ENCODE assay signal across 9 mouse cellular contexts in the genomic region with DNA sequence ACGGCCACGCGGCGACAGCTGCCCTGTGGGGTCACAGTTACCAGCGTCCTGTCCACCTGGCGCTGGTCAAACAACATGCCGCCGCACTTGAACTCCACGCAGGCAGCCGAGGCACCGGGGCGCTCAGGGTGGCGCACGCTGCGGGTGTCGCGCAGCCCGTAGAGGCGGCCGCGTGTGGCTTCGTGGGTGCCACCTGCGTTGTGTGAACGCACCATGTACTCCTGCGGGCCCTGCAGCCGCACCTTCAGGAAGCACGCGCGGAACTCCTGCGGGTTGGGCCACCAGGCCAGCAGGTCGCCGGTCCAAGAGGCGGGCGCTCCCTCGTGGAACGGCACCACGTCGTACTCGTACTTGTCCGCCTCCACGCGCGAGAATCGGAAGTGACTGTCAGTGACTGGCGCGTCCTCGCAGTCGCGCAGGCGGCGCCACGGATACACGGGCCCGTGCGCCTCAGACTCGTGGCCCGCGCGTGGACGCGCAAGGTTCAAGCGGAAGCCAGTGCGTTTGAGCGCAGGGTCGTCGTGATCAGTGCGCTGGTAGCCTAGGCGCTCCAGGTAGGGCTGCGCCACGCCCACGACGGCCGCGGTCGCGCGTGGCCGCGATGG. TPM values are rescaled to one million over a fixed set of nuclear protein-coding genes. Genes with fewer than 3 reads are reported as not detected.
A peak's percentile ranks its signal among the peaks of the same experiment; 100 is the strongest.
DNase-seq lines count a peak whose midpoint lies in the region; ATAC-seq and TF ChIP-seq lines count a peak whose summit lies in the region.
"Had no signal": no experiment of that assay in that cellular context is flagged by ENCODE, and none has a peak within 500 bp of the region (broad histone marks: within the 10 kb centered on the region; RNA-seq: fewer than 3 reads in every experiment).

No protein-coding gene starts in this region.

- no peak for ATAC-seq in embryonic facial prominence, embryonic 14.5 days (ENCODE audit: low read depth)
- peak; percentile 2; the same call in 1 of the 2 replicates for ATAC-seq in intestine, embryonic 14.5 days (replicated peaks; ENCODE audit: low FRiP score, low TSS enrichment, low read depth)
- ATAC-seq in midbrain, postnatal 0 days (ENCODE audit: low FRiP score) = peak; percentile 31

- no peak for DNase-seq in layer of hippocampus, adult 2 months (ENCODE audit: low spot score in 2 of 2)
- no peak for DNase-seq in layer of hippocampus, postnatal 14 days (ENCODE audit: low spot score in 2 of 2)
- no peak for DNase-seq in embryonic facial prominence, embryonic 14.5 days (ENCODE audit: low spot score)
- DNase-seq in intestine, embryonic 14.5 days (ENCODE audit: low spot score) = no peak
- DNase-seq in midbrain, postnatal 0 days (ENCODE audit: low spot score) = no peak
- no peak for DNase-seq in thymus, adult 18-20 months
- DNase-seq in thymus, postnatal 14 days = no peak
- DNase-seq in c-Kit-positive CD71-positive TER-119-positive erythroid progenitor cells, embryonic 14.5 days (ENCODE audit: low spot score) = no peak

- H3K27me3 ChIP-seq in embryonic facial prominence, embryonic 14.5 days (replicated peaks; ENCODE audit: control insufficient read depth, insufficient read depth, low read length) = peaks cover 81% of the 10 kb centered on the region
- H3K27me3 ChIP-seq in intestine, embryonic 14.5 days (replicated peaks; ENCODE audit: control insufficient read depth, insufficient read depth, low read length) = peaks cover 87% of the 10 kb centered on the region
- H3K27me3 ChIP-seq in midbrain, postnatal 0 days (ENCODE audit: insufficient read depth, low read length) = peaks cover 70% of the 10 kb centered on the region

- H3K4me1 ChIP-seq in embryonic facial prominence, embryonic 14.5 days (ENCODE audit: control insufficient read depth, insufficient read depth, low read length) = peaks cover 4% of the 10 kb centered on the region; the same call in 1 of the 2 replicates
- H3K4me1 ChIP-seq in intestine, embryonic 14.5 days (replicated peaks; ENCODE audit: control insufficient read depth, insufficient read depth, low read length) = peaks cover 4% of the 10 kb centered on the region; the same call in 1 of the 2 replicates
- peaks cover 6% of the 10 kb centered on the region; the same call in 1 of the 2 replicates for H3K4me1 ChIP-seq in midbrain, postnatal 0 days (ENCODE audit: insufficient read depth, low read length)

- no peak overlapping the region for H3K27ac ChIP-seq in layer of hippocampus, adult 2 months
- no peak overlapping the region for H3K27ac ChIP-seq in embryonic facial prominence, embryonic 14.5 days (replicated peaks; ENCODE audit: low read depth, low read length)
- H3K27ac ChIP-seq in intestine, embryonic 14.5 days (ENCODE audit: low read depth) = no peak overlapping the region
- no peak overlapping the region for H3K27ac ChIP-seq in midbrain, postnatal 0 days (ENCODE audit: low read depth, low read length)

- no peaks in the 10 kb centered on the region for H3K9me3 ChIP-seq in embryonic facial prominence, embryonic 14.5 days (ENCODE audit: control insufficient read depth, low read length)
- no peaks in the 10 kb centered on the region; the same call in 1 of the 2 replicates for H3K9me3 ChIP-seq in intestine, embryonic 14.5 days (ENCODE audit: control insufficient read depth, low read length)
- H3K9me3 ChIP-seq in midbrain, postnatal 0 days (ENCODE audit: low read length) = no peaks in the 10 kb centered on the region

- no peaks in the 10 kb centered on the region for H3K36me3 ChIP-seq in embryonic facial prominence, embryonic 14.5 days (ENCODE audit: control insufficient read depth, insufficient read depth, low read length)
- no peaks in the 10 kb centered on the region for H3K36me3 ChIP-seq in intestine, embryonic 14.5 days (ENCODE audit: control insufficient read depth, insufficient read depth, low read length)
- H3K36me3 ChIP-seq in midbrain, postnatal 0 days (ENCODE audit: insufficient read depth, low read length) = no peaks in the 10 kb centered on the region

- peak overlapping the region; percentile 61 for H3K4me2 ChIP-seq in embryonic facial prominence, embryonic 14.5 days (ENCODE audit: low read depth, low read length)
- peak overlapping the region; percentile 53 for H3K4me2 ChIP-seq in intestine, embryonic 14.5 days (ENCODE audit: low read length)
- H3K4me2 ChIP-seq in midbrain, postnatal 0 days (ENCODE audit: low read depth, low read length, poor library complexity, severe bottlenecking) = peak overlapping the region; percentile 49

- TF ChIP-seq CTCF in layer of hippocampus, adult 2 months (conservative IDR thresholded peaks at IDR 0.05) = no peak
- no peak for TF ChIP-seq CTCF in midbrain, postnatal 0 days (IDR thresholded peaks at IDR 0.05)

- H3K9ac ChIP-seq in embryonic facial prominence, embryonic 14.5 days (ENCODE audit: low read depth, low read length) = peak overlapping the region; percentile 54
- H3K9ac ChIP-seq in intestine, embryonic 14.5 days (ENCODE audit: low read length) = peak overlapping the region; percentile 11; the same call in 1 of the 2 replicates
- H3K9ac ChIP-seq in midbrain, postnatal 0 days (replicated peaks; ENCODE audit: low read length, poor library complexity, severe bottlenecking) = 0 out of 2 replicates have a peak overlapping the region, but pooled peaks have one; percentile 44

- WGBS in embryonic facial prominence, embryonic 14.5 days = 23% methylated on average over 48 of the region's 79 CpGs
- 23% methylated on average over 73 of the region's 79 CpGs for WGBS in intestine, embryonic 14.5 days
- WGBS in midbrain, postnatal 0 days = 21% methylated on average over 79 of the region's 79 CpGs

- H3K4me3 ChIP-seq in layer of hippocampus, adult 2 months = peak overlapping the region; percentile 50
- peak overlapping the region; percentile 44 for H3K4me3 ChIP-seq in embryonic facial prominence, embryonic 14.5 days (ENCODE audit: low read depth, low read length)
- peak overlapping the region; percentile 41 for H3K4me3 ChIP-seq in intestine, embryonic 14.5 days (ENCODE audit: low read depth, low read length)
- H3K4me3 ChIP-seq in midbrain, postnatal 0 days (ENCODE audit: low read depth, low read length) = peak overlapping the region; percentile 38

RNA-seq across cellular contexts. Expression of gene Cilp2, which starts 6.1 kb away (rescaled TPM):
- under 1 TPM; 0.69 to 0.72 TPM for total RNA-seq in layer of hippocampus, adult 2 months (2021)
- 1 to 10 TPM; 1.6 to 2.4 TPM for total RNA-seq in layer of hippocampus, postnatal 14 days (2021)
- 1.1 and 1.3 TPM in 2 replicates for polyA plus RNA-seq in embryonic facial prominence, embryonic 14.5 days (2014; fragmentation: Nextera tagmentation; extraction: Ambion mirVana)
- polyA plus RNA-seq in intestine, embryonic 14.5 days (2014; fragmentation: Nextera tagmentation; extraction: Ambion mirVana) = 0.44 and 0.57 TPM in 2 replicates
- 12.0 and 14.9 TPM in 2 replicates for total RNA-seq in midbrain, postnatal 0 days (2014; rRNA removed)
- 7.5 and 8.0 TPM in 2 replicates for polyA plus RNA-seq in midbrain, postnatal 0 days (2015; fragmentation: Nextera tagmentation; extraction: Ambion mirVana)
- total RNA-seq: common myeloid progenitor, adult 5-6 weeks had no signal

RNA-seq across cellular contexts. Expression of gene Tssk6, which starts 20.6 kb away (rescaled TPM):
- total RNA-seq in layer of hippocampus, adult 2 months (2021) = under 1 TPM in 1 of 2 experiments, not detected in 1; 0.64 TPM
- under 1 TPM; 0.25 to 0.48 TPM for total RNA-seq in layer of hippocampus, postnatal 14 days (2021)
- 2.5 and 3.1 TPM in 2 replicates for polyA plus RNA-seq in embryonic facial prominence, embryonic 14.5 days (2014; fragmentation: Nextera tagmentation; extraction: Ambion mirVana)
- polyA plus RNA-seq in intestine, embryonic 14.5 days (2014; fragmentation: Nextera tagmentation; extraction: Ambion mirVana) = 3.3 and 4.0 TPM in 2 replicates
- total RNA-seq in midbrain, postnatal 0 days (2014; rRNA removed) = not detected in 2 replicates
- 4.4 and 4.6 TPM in 2 replicates for polyA plus RNA-seq in midbrain, postnatal 0 days (2015; fragmentation: Nextera tagmentation; extraction: Ambion mirVana)
- total RNA-seq: common myeloid progenitor, adult 5-6 weeks had no signal

RNA-seq across cellular contexts. Expression of gene Ndufa13, which starts 21.0 kb away (rescaled TPM):
- total RNA-seq in layer of hippocampus, adult 2 months (2021) = 100 to 1,000 TPM; 154 to 157 TPM
- 100 to 1,000 TPM; 152 to 159 TPM for total RNA-seq in layer of hippocampus, postnatal 14 days (2021)
- 185 and 201 TPM in 2 replicates for polyA plus RNA-seq in embryonic facial prominence, embryonic 14.5 days (2014; fragmentation: Nextera tagmentation; extraction: Ambion mirVana)
- 215 and 222 TPM in 2 replicates for polyA plus RNA-seq in intestine, embryonic 14.5 days (2014; fragmentation: Nextera tagmentation; extraction: Ambion mirVana)
- total RNA-seq in midbrain, postnatal 0 days (2014; rRNA removed) = 55.6 and 86.8 TPM in 2 replicates
- 239 and 243 TPM in 2 replicates for polyA plus RNA-seq in midbrain, postnatal 0 days (2015; fragmentation: Nextera tagmentation; extraction: Ambion mirVana)

RNA-seq across cellular contexts. Expression of gene Yjefn3, which starts 21.1 kb away (rescaled TPM):
- 10 to 100 TPM; 29.3 to 32.5 TPM for total RNA-seq in layer of hippocampus, adult 2 months (2021)
- total RNA-seq in layer of hippocampus, postnatal 14 days (2021) = 10 to 100 TPM; 19.8 to 24.6 TPM
- polyA plus RNA-seq in embryonic facial prominence, embryonic 14.5 days (2014; fragmentation: Nextera tagmentation; extraction: Ambion mirVana) = 3.6 and 3.8 TPM in 2 replicates
- polyA plus RNA-seq in intestine, embryonic 14.5 days (2014; fragmentation: Nextera tagmentation; extraction: Ambion mirVana) = 4.1 and 5.0 TPM in 2 replicates
- total RNA-seq in midbrain, postnatal 0 days (2014; rRNA removed) = 7.6 and 8.0 TPM in 2 replicates
- 13.4 and 15.4 TPM in 2 replicates for polyA plus RNA-seq in midbrain, postnatal 0 days (2015; fragmentation: Nextera tagmentation; extraction: Ambion mirVana)
- total RNA-seq: common myeloid progenitor, adult 5-6 weeks had no signal

RNA-seq across cellular contexts. Expression of gene Pbx4, which starts 49.1 kb away (rescaled TPM):
- 10 to 100 TPM; 15.1 to 18.3 TPM for total RNA-seq in layer of hippocampus, adult 2 months (2021)
- total RNA-seq in layer of hippocampus, postnatal 14 days (2021) = 10 to 100 TPM; 17.1 to 19.7 TPM
- 8.4 and 9.0 TPM in 2 replicates for polyA plus RNA-seq in embryonic facial prominence, embryonic 14.5 days (2014; fragmentation: Nextera tagmentation; extraction: Ambion mirVana)
- 5.7 and 6.3 TPM in 2 replicates for polyA plus RNA-seq in intestine, embryonic 14.5 days (2014; fragmentation: Nextera tagmentation; extraction: Ambion mirVana)
- total RNA-seq in midbrain, postnatal 0 days (2014; rRNA removed) = 35.7 and 43.9 TPM in 2 replicates
- 91.0 and 98.8 TPM in 2 replicates for polyA plus RNA-seq in midbrain, postnatal 0 days (2015; fragmentation: Nextera tagmentation; extraction: Ambion mirVana)
